Mouse (Mus musculus) olfactory bulb, adult 2 months (tissue): ENCODE measurements around the gene Gramd1c.

ENCODE experiments used
- CTCF ChIP-seq: fragments of 200-500 bp; IDR thresholded peaks from 2 replicates; pipeline ENCODE4 v1.5.1; 2012; ENCODE audit warnings: low read depth, mild to moderate bottlenecking, low read length, moderate library complexity; ENCODE audit not compliant: insufficient read depth
- POLR2A ChIP-seq: fragments of 200-500 bp; IDR thresholded peaks from 2 replicates; pipeline ENCODE4 v1.6.1; 2012; ENCODE audit warnings: mild to moderate bottlenecking, low read depth, low read length, moderate library complexity; ENCODE audit not compliant: insufficient read depth

GRCm38 (mm10) chr16:44026210-44026609 is 36.9 kb downstream of the Gramd1c start:
- no peak for TF ChIP-seq POLR2A
- no peak for TF ChIP-seq CTCF
